Mouse (Mus musculus) spleen, postnatal 10 days (tissue): ENCODE data around the gene Pik3c2a.
A peak's percentile ranks its signal among the peaks of the same experiment; 100 is the strongest.
"Not testable (repeated sequence)": the region's sequence is repeated elsewhere in the genome, so short reads cannot be mapped to it uniquely, and the experiment has no call there.

Experiments used
- DNase-seq, 2 experiments: peaks; one replicate each; pipeline ENCODE4 v3.0.0; 2021 to 2022; ENCODE audit warnings: low spot score in 2 of 2

Pik3c2a gene

GRCm38 (mm10) chr7:116392329-116392728 is 50.9 kb downstream of the Pik3c2a start:
- DNase-seq = no peak

- not testable (repeated sequence) for DNase-seq
These were observed 55.9 kb downstream of the Pik3c2a start for GRCm38 (mm10) chr7:116387389-116387788.

GRCm38 (mm10) chr7:116379181-116379580 is 64.1 kb downstream of the Pik3c2a start:
- DNase-seq = not testable (repeated sequence)

GRCm38 (mm10) chr7:116374284-116374683 is 69.0 kb downstream of the Pik3c2a start:
- DNase-seq = no peak

GRCm38 (mm10) chr7:116336226-116336625 is 107.0 kb downstream of the Pik3c2a start:
- peak; percentile 56 to 84 for DNase-seq

GRCm38 (mm10) chr7:116335133-116335532 is 108.1 kb downstream of the Pik3c2a start:
- no peak for DNase-seq

- DNase-seq = no peak
These were observed 108.6 kb downstream of the Pik3c2a start for GRCm38 (mm10) chr7:116334669-116335038.

GRCm38 (mm10) chr7:116333713-116334668 is 109.3 kb downstream of the Pik3c2a start, which contains the start of gene Rps13:
Rps13 (minus strand) TSS chr7:116334195.
- peak; percentile 95 to 99 for DNase-seq

- no peak for DNase-seq
These were observed 112.0 kb downstream of the Pik3c2a start for GRCm38 (mm10) chr7:116331246-116331645.

- DNase-seq = no peak
These were observed 113.4 kb downstream of the Pik3c2a start for GRCm38 (mm10) chr7:116329858-116330257.

GRCm38 (mm10) chr7:116328777-116329176 is 114.5 kb downstream of the Pik3c2a start:
- DNase-seq = no peak

GRCm38 (mm10) chr7:116327901-116328300 is 115.3 kb downstream of the Pik3c2a start:
- DNase-seq = peak in 1 of 2 experiments; percentile 22

GRCm38 (mm10) chr7:116323331-116323964 is 119.8 kb downstream of the Pik3c2a start:
- peak; percentile 18 to 66 for DNase-seq

GRCm38 (mm10) chr7:116309456-116309855 is 133.8 kb downstream of the Pik3c2a start:
- peak in 1 of 2 experiments; percentile 47 for DNase-seq

- DNase-seq = no peak
These were observed 134.6 kb downstream of the Pik3c2a start for GRCm38 (mm10) chr7:116308632-116308991.

- peak; percentile 32 to 51 for DNase-seq
These were observed 135.2 kb downstream of the Pik3c2a start, which contains the start of gene Plekha7 for GRCm38 (mm10) chr7:116307871-116308631. Plekha7 (minus strand) TSS chr7:116308376.

GRCm38 (mm10) chr7:116307099-116307870 is 136.0 kb downstream of the Pik3c2a start:
- peak; percentile 18 to 33 for DNase-seq

GRCm38 (mm10) chr7:116306601-116307000 is 136.6 kb downstream of the Pik3c2a start:
- DNase-seq = no peak

GRCm38 (mm10) chr7:116301661-116302311 is 141.5 kb downstream of the Pik3c2a start:
- no peak for DNase-seq

GRCm38 (mm10) chr7:116301144-116301543 is 142.1 kb downstream of the Pik3c2a start:
- DNase-seq = no peak

GRCm38 (mm10) chr7:116298851-116299250 is 144.4 kb downstream of the Pik3c2a start:
- DNase-seq = no peak
